Mouse (Mus musculus) E14TG2a.4 (cell line): ENCODE measurements around the gene Agr3.
A peak's percentile ranks its signal among the peaks of the same experiment; 100 is the strongest.

Experiments used
- H3K27me3 ChIP-seq: 2 replicates; pipeline ENCODE4 v1.6.1; 2014; ENCODE audit warnings: low read length, control low read depth; ENCODE audit not compliant: insufficient read depth
- H3K36me3 ChIP-seq: 2 replicates; pipeline ENCODE4 v1.6.1; 2014; ENCODE audit warnings: low read length, control low read depth; ENCODE audit not compliant: insufficient read depth
- H3K4me1 ChIP-seq: replicated peaks from 2 replicates; pipeline ENCODE4 v1.6.1; 2014; ENCODE audit warnings: low read depth, low read length, control low read depth
- H3K4me3 ChIP-seq: replicated peaks from 2 replicates; pipeline ENCODE4 v1.5.1; 2014; ENCODE audit warnings: mild to moderate bottlenecking, low read length
- H3K9me3 ChIP-seq: 2 replicates; pipeline ENCODE4 v1.6.1; 2014; ENCODE audit warnings: low read length, control low read depth
- CTCF ChIP-seq: conservative IDR thresholded peaks from 2 replicates; pipeline ENCODE4 v1.5.1; 2014; ENCODE audit warnings: low read length
- NANOG ChIP-seq: IDR thresholded peaks from 2 replicates; pipeline ENCODE4 v1.6.1; 2014; ENCODE audit warnings: borderline replicate concordance, low read length, mixed read lengths
- POU5F1 ChIP-seq: IDR thresholded peaks from 2 replicates; pipeline ENCODE4 v1.6.1; 2014; ENCODE audit warnings: low read length, borderline replicate concordance

Agr3 gene

DNA sequence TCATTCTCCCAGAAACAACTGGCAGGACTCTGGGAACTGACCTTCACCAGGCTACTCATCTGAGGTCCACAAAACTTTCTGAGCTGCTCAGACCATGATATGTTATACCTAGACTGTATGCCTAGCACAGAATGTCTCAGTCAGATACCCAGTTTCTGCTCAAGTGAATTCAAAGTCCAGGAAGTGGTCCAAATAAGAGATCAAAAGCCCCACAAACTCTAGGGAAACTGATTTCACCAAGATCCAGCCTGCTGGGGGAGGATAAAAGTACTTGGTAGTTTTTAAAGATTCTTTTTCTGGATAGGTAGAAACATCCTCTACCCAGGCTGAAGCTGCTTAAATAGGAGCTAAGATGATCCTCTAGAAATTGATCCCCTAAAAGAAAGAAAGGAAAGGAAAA, 9.6 kb upstream of the Agr3 start:
- no peaks in the 10 kb centered on the region for H3K27me3 ChIP-seq
- H3K36me3 ChIP-seq, result no peaks in the 10 kb centered on the region
- no peaks in the 10 kb centered on the region for H3K9me3 ChIP-seq
- H3K4me1 ChIP-seq, result peaks cover 8% of the 10 kb centered on the region
- no peak for TF ChIP-seq NANOG
- no peak for TF ChIP-seq POU5F1
- TF ChIP-seq CTCF, result no peak
- no peak overlapping the region for H3K4me3 ChIP-seq

- Histone ChIP-seq H3K9me3 (no peaks in the 10 kb centered on the region), H3K36me3 (no peaks in the 10 kb centered on the region), H3K27me3 (no peaks in the 10 kb centered on the region), H3K4me1 (peaks cover 8% of the 10 kb centered on the region), H3K4me3 (no peak overlapping the region)
- TF ChIP-seq CTCF (no peak), NANOG (no peak), POU5F1 (no peak)
Observed at GRCm38 (mm10) chr12:35916467-35916866, 9.0 kb upstream of the Agr3 start.

GRCm38 (mm10) chr12:35918031-35918430, 7.4 kb upstream of the Agr3 start:
- Histone ChIP-seq H3K27me3 (no peaks in the 10 kb centered on the region; the same call in 1 of the 2 replicates), H3K36me3 (no peaks in the 10 kb centered on the region), H3K4me3 (no peak overlapping the region), H3K9me3 (no peaks in the 10 kb centered on the region), H3K4me1 (peaks cover 7% of the 10 kb centered on the region)
- TF ChIP-seq NANOG (no peak), CTCF (no peak), POU5F1 (no peak)

DNA sequence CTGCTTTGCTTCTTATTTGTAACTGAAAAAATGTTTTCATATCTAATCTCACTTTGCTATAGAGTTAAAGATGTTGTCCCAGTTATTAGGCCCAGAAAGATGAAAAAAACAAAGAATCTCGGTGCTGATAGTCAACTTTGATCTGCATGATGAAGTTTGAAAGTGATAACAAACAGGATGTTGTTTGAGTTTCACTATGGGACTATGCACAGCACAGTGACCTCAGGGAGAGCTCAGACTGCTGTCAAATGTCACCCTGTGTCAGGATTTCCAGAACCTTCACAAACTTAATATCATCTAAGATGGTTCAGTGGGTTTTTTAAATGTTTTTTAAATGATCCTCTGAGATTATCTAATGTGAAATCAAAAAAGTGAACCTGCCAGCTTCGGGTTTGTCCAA, 2.4 kb downstream of the Agr3 start:
- Histone ChIP-seq H3K36me3 (no peaks in the 10 kb centered on the region), H3K27me3 (no peaks in the 10 kb centered on the region; the same call in 1 of the 2 replicates), H3K4me1 (no peaks in the 10 kb centered on the region), H3K9me3 (no peaks in the 10 kb centered on the region), H3K4me3 (no peak overlapping the region)
- TF ChIP-seq NANOG (no peak), CTCF (no peak), POU5F1 (no peak)

DNA sequence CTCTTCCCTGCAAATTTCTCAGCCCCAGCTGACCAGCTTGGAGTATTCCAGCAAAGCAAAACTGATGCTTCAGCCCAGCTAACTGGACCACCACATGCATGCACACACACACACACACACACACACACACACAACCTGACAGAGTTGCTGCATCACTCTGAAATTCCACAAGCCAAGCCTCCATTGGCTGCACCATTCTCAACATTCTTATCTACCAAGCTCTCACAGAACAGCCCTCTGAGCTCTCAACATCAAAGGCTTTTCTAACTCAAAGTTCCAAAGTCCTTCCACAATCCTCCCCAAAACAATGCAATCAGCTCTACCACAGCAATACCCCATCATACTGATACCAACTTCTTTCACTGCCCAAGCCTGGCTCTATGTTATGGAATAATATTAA, 7.4 kb downstream of the Agr3 start:
- Histone ChIP-seq H3K4me1 (no peaks in the 10 kb centered on the region), H3K4me3 (no peak overlapping the region)
- no peak for TF ChIP-seq NANOG
- no peak for TF ChIP-seq CTCF
- no peak for TF ChIP-seq POU5F1

GRCm38 (mm10) chr12:35951757-35952156, 26.3 kb downstream of the Agr3 start:
- Histone ChIP-seq H3K4me3 (no peak overlapping the region), H3K36me3 (no peaks in the 10 kb centered on the region), H3K9me3 (no peaks in the 10 kb centered on the region), H3K4me1 (0 out of 2 replicates have a peak, but pooled peaks cover under 1% of the 10 kb centered on the region), H3K27me3 (no peaks in the 10 kb centered on the region)
- TF ChIP-seq NANOG, result no peak
- no peak for TF ChIP-seq POU5F1
- no peak for TF ChIP-seq CTCF

More for the DNA sequence above, 7.4 kb downstream of the Agr3 start:
- Histone ChIP-seq H3K27me3 (no peaks in the 10 kb centered on the region), H3K9me3 (no peaks in the 10 kb centered on the region), H3K36me3 (no peaks in the 10 kb centered on the region)

- Histone ChIP-seq H3K4me3 (no peak overlapping the region), H3K36me3 (no peaks in the 10 kb centered on the region), H3K9me3 (no peaks in the 10 kb centered on the region), H3K27me3 (no peaks in the 10 kb centered on the region), H3K4me1 (0 out of 2 replicates have a peak, but pooled peaks cover 6% of the 10 kb centered on the region)
- no peak for TF ChIP-seq POU5F1
- peak; percentile 37; the same call in 1 of the 2 replicates for TF ChIP-seq CTCF
- TF ChIP-seq NANOG, result no peak
Observed at GRCm38 (mm10) chr12:35957235-35957634, 31.8 kb downstream of the Agr3 start.

- Histone ChIP-seq H3K9me3 (no peaks in the 10 kb centered on the region), H3K27me3 (no peaks in the 10 kb centered on the region), H3K4me3 (no peak overlapping the region), H3K36me3 (no peaks in the 10 kb centered on the region), H3K4me1 (peaks cover 12% of the 10 kb centered on the region)
- TF ChIP-seq NANOG, result no peak
- TF ChIP-seq CTCF, result no peak
- no peak for TF ChIP-seq POU5F1
Observed at GRCm38 (mm10) chr12:35966098-35966767, 40.8 kb downstream of the Agr3 start.

- H3K27me3 ChIP-seq, result no peaks in the 10 kb centered on the region
- H3K36me3 ChIP-seq, result no peaks in the 10 kb centered on the region
- TF ChIP-seq CTCF (no peak), NANOG (no peak)
- peaks cover 12% of the 10 kb centered on the region for H3K4me1 ChIP-seq
- H3K9me3 ChIP-seq, result no peaks in the 10 kb centered on the region
- no peak overlapping the region for H3K4me3 ChIP-seq
Observed at GRCm38 (mm10) chr12:35966768-35967141, 41.3 kb downstream of the Agr3 start.
